Mouse (Mus musculus): ENCODE measurements at regions not wholly inside any gene's neighbourhood (a gene's known extent, or its start where the extent isn't known, plus 50 kb on each side); places are given as distances from the start of the nearest gene placed in this dataset.

- DNase-seq (ENCODE audit: low spot score in 2 of 2): no peak
Measured at GRCm38 (mm10) chr11:8227772-8228425, 436.4 kb downstream of the Tns3 start.

- DNase-seq (ENCODE audit: low spot score in 2 of 2): no peak
Measured at GRCm38 (mm10) chr11:8224366-8224765, 440.0 kb downstream of the Tns3 start.

GRCm38 (mm10) chr11:8220618-8221017 lies 443.7 kb downstream of the Tns3 start:
- DNase-seq (ENCODE audit: low spot score in 2 of 2): no peak

GRCm38 (mm10) chr11:8219911-8220310 lies 444.4 kb downstream of the Tns3 start:
- no peak for DNase-seq (ENCODE audit: low spot score in 2 of 2)

GRCm38 (mm10) chr11:8215634-8216033 lies 448.7 kb downstream of the Tns3 start:
- DNase-seq (ENCODE audit: low spot score in 2 of 2): no peak

- no peak for DNase-seq (ENCODE audit: low spot score in 2 of 2)
Measured at GRCm38 (mm10) chr11:8214305-8214903, 449.9 kb downstream of the Tns3 start.

GRCm38 (mm10) chr11:8213130-8213529 lies 451.2 kb downstream of the Tns3 start:
- DNase-seq (ENCODE audit: low spot score in 2 of 2): no peak

GRCm38 (mm10) chr11:8212714-8213113 lies 451.6 kb downstream of the Tns3 start:
- DNase-seq (ENCODE audit: low spot score in 2 of 2): no peak

GRCm38 (mm10) chr11:8209041-8209440 lies 455.3 kb downstream of the Tns3 start:
- DNase-seq (ENCODE audit: low spot score in 2 of 2): no peak

- no peak for DNase-seq (ENCODE audit: low spot score in 2 of 2)
Measured at GRCm38 (mm10) chr11:8199293-8199692, 465.0 kb downstream of the Tns3 start.

All from frontal cortex, postnatal 10 days (tissue).